In the genomic region with DNA sequence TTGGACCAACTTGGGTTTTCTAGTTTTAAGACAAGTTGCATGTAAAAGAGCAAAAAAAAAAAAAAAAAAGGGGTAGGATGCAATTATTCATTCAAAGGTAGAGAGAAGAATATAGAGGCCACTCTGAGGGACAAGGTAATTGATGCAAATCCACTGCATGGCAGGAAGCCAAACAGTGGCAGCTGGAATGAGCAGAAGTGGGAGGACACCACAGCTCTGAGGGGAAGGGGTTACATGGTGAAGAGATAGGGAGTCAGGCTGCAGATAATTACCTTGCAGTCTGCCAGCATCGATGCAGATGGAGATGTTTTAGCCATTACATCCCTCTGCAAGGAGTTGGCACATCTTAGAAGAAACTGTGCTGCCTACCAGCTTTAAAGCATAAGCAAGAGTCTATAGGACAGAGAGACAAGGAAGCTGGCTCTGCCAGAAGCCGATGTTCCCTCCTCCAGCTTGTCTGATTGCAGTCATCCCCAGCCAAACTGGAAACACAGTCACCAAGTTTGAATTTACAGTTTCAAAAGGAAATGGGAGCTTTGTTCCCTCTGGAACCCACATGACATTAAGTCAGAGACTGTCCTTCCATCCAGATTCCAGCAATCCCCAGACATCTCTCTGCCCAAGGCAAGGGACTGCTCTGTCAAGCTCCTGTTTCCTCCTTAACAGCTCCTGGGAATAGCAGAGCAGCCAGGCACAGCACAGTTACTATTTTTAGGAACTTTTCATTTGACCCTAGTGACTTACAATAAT, we compare ENCODE assay signal across 9 mouse cellular contexts.
DNase-seq lines count a peak whose midpoint lies in the region; ATAC-seq lines count a peak whose summit lies in the region.
"Had no signal": no experiment of that assay in that cellular context is flagged by ENCODE, and none has a peak within 500 bp of the region (broad histone marks: within the 10 kb centered on the region; RNA-seq: fewer than 3 reads in every experiment).

No protein-coding gene starts in this region.

- no peaks in the 10 kb centered on the region for H3K36me3 ChIP-seq in hindbrain, embryonic 12.5 days
- H3K36me3 ChIP-seq: embryonic facial prominence, embryonic 13.5 days; liver, embryonic 12.5 days had no signal

- peak; percentile 77 for ATAC-seq in hindbrain, embryonic 12.5 days (ENCODE audit: low FRiP score)
- ATAC-seq: liver, embryonic 12.5 days had no signal

- no peak overlapping the region for H3K9ac ChIP-seq in hindbrain, embryonic 12.5 days
- H3K9ac ChIP-seq: embryonic facial prominence, embryonic 13.5 days; liver, embryonic 12.5 days had no signal

- no peaks in the 10 kb centered on the region for H3K9me3 ChIP-seq in hindbrain, embryonic 12.5 days (replicated peaks)
- H3K9me3 ChIP-seq: embryonic facial prominence, embryonic 13.5 days; liver, embryonic 12.5 days had no signal

- H3K4me3 ChIP-seq in hindbrain, embryonic 12.5 days, result no peak overlapping the region
- H3K4me3 ChIP-seq: embryonic facial prominence, embryonic 13.5 days; liver, embryonic 12.5 days had no signal

- intact Hi-C loops in left cerebral cortex, postnatal 36 days (cut with DNase I), result no loop called here

- no peak overlapping the region for H3K4me2 ChIP-seq in hindbrain, embryonic 12.5 days (replicated peaks)
- H3K4me2 ChIP-seq: embryonic facial prominence, embryonic 13.5 days; liver, embryonic 12.5 days had no signal

- no peak overlapping the region for H3K27ac ChIP-seq in hindbrain, embryonic 12.5 days
- H3K27ac ChIP-seq: embryonic facial prominence, embryonic 13.5 days; liver, embryonic 12.5 days had no signal

- peak; percentile 7 for DNase-seq in kidney, postnatal 10 days
- DNase-seq in kidney, postnatal 14 days, result no peak
- DNase-seq in left cerebral cortex, postnatal 36 days (ENCODE audit: low spot score in 2 of 2), result peak; percentile 41 to 57
- DNase-seq in right cerebral cortex, postnatal 36 days (ENCODE audit: low spot score in 2 of 2), result peak; percentile 39 to 58
- no peak for DNase-seq in lung, postnatal 36 days
- DNase-seq in Muller cell, postnatal 12 days (ENCODE audit: inconsistent ontology term), result no peak

- no peaks in the 10 kb centered on the region for H3K27me3 ChIP-seq in hindbrain, embryonic 12.5 days
- H3K27me3 ChIP-seq: embryonic facial prominence, embryonic 13.5 days; liver, embryonic 12.5 days had no signal

- peaks cover 6% of the 10 kb centered on the region for H3K4me1 ChIP-seq in hindbrain, embryonic 12.5 days
- H3K4me1 ChIP-seq: embryonic facial prominence, embryonic 13.5 days; liver, embryonic 12.5 days had no signal

- 61% methylated on average over 2 of the region's 2 CpGs for WGBS in hindbrain, embryonic 12.5 days

Comparison
In these comparisons a context has a peak if more than half of its experiments do, and no peak if none do; other contexts are left out.
1. DNase-seq: peak in kidney, postnatal 10 days (single experiment), left cerebral cortex, postnatal 36 days (2 of 2) and right cerebral cortex, postnatal 36 days (2 of 2); none in kidney, postnatal 14 days (single experiment), lung, postnatal 36 days (single experiment) and Muller cell, postnatal 12 days (single experiment).